Mouse (Mus musculus): ENCODE data around the gene Ice2. TPM values are rescaled to one million over a fixed set of nuclear protein-coding genes. Genes with fewer than 3 reads are reported as not detected.

The Ice2 gene
- total RNA-seq, 2 experiments from 2014 or later, result 15.0 to 16.1 TPM

GRCm38 (mm10) chr9:69398453-69398850 lies 746 bp downstream of the Ice2 start:
- no peak for DNase-seq (ENCODE audit: low spot score in 2 of 2)

- DNase-seq (ENCODE audit: low spot score in 2 of 2), result no peak
Observed at GRCm38 (mm10) chr9:69404671-69405070, 7.0 kb downstream of the Ice2 start.

DNA sequence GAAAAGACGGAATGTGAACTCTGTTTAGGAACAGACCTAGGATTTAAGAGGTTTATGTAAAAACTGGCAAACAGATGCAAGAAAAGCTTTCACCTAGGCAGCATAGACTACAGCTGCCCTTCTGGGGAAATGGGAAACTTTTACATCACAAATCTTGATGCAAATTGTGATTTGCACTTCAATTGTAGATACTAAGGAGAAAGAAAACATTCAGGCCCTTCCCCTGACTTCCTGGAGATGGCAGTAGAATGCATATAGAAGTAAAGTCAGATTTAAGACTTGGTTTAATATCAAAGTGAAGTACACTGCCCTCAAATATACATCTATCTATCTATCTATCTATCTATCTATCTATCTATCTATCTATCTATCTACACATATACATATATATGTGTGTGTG lies 21.8 kb downstream of the Ice2 start:
- no peak for DNase-seq (ENCODE audit: low spot score in 2 of 2)

GRCm38 (mm10) chr9:69430531-69430930 lies 32.8 kb downstream of the Ice2 start:
- no peak for DNase-seq (ENCODE audit: low spot score in 2 of 2)

- DNase-seq (ENCODE audit: low spot score in 2 of 2), result no peak
Observed at GRCm38 (mm10) chr9:69431863-69432555, 34.3 kb downstream of the Ice2 start.

DNA sequence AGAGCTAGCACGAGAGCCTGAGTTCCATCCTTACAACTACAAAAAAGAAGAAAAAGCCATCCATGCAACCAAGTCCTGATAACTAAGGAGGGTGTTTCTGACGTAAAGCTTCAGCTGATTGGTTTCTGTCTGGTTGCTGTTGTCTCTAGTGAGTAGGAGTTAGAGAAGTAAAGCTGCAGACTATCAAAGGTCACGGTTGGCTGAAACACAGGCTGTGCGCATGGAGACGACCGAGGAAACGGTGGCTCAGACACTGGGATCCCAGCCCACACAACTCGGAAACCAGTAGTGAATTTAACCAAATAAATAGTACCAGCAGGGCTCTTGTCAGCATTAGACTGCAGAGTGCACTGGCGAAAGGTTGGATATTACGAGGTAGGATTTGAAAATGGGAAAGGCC lies 37.5 kb downstream of the Ice2 start:
- DNase-seq (ENCODE audit: low spot score in 2 of 2), result no peak

DNA sequence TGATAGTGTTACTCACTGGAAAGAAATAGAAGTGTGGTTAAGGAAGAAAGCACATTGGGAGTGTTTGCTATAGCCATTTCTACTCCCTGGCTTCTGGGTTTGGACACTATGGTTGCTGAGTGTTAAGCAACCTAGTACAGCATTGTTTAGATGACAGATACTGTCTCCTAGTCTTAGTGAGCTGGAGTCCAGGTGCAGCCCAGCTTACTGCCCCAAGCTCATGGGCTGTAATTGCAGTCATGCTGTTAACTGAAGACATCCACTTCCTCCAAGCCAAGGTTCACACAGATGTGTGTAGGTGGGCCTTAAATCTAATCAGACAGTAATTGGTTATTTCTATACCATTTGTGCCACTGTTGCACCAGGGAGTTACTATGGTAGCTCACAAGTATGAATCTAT lies 38.0 kb downstream of the Ice2 start:
- no peak for DNase-seq (ENCODE audit: low spot score in 2 of 2)

DNA sequence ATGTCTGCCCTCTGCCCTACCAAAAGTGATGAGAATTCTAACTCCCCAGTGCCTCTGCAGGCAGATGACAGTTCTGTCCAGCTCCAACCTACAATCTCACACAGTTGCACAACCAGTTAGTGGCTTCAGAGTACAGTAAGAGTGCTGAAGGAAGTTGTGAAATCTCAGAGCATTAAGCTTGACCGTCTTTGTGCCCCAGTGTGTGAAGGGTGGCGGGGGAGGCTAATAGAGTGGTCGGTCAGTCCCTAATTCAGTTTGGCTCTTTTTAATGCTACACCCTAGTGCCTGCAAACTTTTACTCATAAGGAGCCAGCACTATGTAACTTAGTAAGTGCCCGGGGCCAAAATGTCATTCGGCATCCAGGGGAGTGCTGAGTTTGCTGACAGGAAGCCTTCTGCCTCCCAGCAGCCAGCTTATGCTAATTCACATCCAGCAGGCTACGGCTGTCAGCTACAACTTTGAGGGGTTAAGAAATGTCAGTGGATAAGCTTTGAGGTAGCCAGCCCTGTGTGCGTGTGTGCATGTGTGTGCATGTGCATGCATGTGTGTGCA lies 42.2 kb downstream of the Ice2 start:
- no peak for DNase-seq (ENCODE audit: low spot score in 2 of 2)

DNA sequence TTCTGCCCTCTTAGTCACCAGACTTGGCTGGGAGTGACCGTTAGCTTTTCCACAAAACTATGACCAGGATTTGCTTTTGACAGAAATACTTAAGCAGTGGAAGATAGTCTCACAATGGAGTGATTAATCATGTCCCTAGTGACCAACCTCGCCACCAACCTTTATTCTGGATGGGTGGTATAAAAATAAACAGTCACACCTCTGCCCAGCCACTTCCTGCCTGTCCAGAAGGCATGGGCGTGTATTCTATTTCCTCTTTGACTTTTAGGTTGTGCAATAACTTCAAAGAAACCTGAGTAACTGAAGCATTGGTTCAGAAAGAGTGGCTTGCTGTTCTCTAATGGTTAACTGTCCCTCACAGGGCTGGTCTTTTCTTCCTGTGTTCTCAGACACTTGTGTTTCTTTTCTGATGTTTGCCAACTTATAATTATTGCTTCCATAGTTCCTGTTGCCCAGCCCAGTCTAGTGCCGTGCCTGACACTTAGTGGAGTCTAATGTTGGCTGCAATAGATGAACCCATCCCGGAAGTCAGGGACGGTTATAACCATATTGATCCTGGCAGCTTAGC lies 44.8 kb downstream of the Ice2 start:
- no peak for DNase-seq (ENCODE audit: low spot score in 2 of 2)

- DNase-seq (ENCODE audit: low spot score in 2 of 2), result no peak
Observed at GRCm38 (mm10) chr9:69443203-69443602, 45.5 kb downstream of the Ice2 start.

DNA sequence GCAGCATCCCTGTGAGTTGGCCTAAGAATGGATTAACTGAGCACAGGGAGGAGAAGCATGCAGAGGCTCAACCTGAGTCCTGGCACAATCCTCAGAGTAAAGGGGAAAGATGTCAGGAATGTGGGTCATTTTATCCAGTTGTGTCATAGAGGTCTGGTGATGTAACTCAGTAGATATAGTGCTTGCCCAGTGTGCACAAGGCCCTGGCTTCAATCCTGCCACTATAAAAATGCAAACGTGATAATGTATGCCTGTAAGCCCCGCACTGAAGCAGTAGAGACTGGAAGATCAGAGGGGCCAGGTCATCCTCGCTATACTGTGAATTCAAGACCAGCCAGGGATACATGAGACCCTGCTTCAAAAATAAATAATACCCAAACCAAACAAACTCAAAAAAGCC lies 51.1 kb downstream of the Ice2 start:
- DNase-seq (ENCODE audit: low spot score in 2 of 2), result peak in 1 of 2 experiments; percentile 20

DNA sequence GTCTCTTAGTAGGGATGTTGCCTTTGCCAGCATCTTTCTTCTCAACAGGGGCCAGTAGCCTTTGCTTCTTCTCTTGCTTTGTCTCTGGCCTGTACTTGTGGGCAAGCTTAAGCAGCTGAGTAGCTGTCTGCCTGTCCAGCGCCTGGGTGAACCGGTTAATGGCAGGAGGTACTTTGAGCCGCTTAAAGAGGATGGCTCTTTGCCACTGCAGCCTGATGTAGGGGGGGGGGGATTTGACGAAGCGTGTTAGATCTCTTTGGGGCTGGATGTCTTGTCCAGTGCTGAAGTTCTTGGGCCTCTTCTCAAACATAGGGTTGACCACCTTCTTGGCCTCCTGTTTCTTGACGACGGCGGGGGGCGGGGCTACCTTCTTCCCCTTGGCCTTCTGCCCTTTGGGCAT lies 52.9 kb downstream of the Ice2 start:
- no peak for DNase-seq (ENCODE audit: low spot score in 2 of 2)

DNA sequence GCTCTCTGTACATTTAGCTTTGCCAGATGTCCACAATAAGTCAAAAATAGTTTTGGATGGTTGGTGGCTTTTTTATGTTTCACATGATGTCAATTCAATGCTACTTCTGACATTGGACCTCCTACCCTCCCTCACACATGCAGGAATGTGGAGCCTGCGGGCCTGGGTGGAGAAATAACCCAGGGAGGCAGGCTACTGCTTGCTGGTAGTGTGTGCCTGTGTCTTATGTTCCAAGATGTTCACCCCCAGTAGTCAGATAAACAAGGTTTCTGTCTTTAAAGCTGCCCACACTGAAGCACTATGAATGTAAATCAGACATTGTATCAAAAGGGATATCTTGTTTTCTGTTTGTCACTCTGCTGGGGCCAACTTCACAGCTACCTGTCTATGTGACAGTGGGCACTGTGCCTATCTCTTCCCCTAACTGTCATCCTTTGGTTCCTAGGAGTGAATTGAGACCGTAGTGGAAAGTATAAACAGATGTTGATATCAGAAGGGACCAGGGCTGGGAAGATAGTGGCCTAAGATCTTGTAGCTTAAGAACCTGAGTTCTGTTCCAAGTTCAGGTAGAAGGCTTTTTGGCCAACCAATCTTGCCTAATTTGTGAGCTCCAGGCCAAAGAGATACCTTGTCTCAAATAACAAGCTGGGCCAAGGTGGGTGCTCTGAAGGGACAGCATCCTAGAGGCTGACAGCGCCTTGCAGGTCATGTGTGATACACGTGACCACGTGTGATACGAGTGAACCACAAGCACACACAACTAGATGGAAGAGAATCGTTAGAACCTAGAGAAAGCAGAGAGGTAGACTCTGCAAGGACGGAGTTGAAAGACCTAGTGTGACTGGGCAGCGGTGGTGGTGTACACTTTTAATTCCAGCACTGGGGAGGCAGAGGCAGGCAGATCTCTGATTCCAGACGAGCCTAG lies 54.4 kb downstream of the Ice2 start:
- DNase-seq (ENCODE audit: low spot score in 2 of 2), result no peak

DNA sequence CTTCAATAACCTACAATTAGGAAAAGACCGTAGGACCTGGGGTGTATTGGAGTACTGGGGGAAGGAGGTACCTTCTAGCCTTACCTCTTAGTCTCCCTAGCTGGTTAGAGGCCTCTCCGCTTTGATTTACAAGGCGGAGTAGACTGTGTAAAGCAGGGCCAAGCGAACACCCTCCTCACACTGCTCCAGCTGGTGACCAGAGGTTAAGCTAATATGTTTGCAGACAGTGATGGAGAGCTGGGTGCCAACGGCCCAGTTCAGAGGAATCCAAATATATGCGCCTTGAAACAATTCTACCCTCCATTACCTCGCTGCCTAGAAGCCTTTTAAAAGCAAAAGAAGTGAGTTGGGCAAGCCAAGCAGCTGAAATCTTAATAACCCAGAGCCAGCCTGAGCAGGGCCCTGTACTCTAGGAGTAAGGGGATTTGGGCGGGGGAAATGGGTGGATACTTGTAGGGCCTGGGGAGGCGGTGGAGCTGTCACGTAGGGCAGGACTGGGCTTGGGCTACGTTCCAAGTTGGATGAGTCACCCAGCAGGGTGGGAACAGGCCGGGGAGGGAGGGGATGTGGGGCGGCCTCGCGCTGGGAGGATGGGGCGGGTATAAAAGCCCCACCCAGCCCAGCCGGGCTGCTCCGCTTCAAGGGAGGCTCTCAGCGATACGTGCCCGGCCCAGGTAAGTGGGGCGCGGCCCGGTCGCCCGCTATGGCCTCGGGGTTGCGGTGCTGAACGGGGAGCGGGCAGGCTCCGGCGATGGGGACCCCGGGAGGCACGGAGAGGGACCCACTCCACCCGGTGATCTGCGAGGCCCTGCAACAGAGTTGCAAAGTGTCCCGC lies 55.6 kb downstream of the Ice2 start, which contains the start of gene Anxa2:
TSS of gene Anxa2 (plus strand) at position 555 of the 835 bp plus-strand sequence.
- peak; percentile 94 to 97 for DNase-seq (ENCODE audit: low spot score in 2 of 2)

GRCm38 (mm10) chr9:69453901-69454666 lies 56.4 kb downstream of the Ice2 start:
- DNase-seq (ENCODE audit: low spot score in 2 of 2), result peak in 1 of 2 experiments; percentile 57

- DNase-seq (ENCODE audit: low spot score in 2 of 2), result no peak
Observed at GRCm38 (mm10) chr9:69454691-69455090, 57.0 kb downstream of the Ice2 start.

GRCm38 (mm10) chr9:69455391-69455790 lies 57.7 kb downstream of the Ice2 start:
- no peak for DNase-seq (ENCODE audit: low spot score in 2 of 2)

DNA sequence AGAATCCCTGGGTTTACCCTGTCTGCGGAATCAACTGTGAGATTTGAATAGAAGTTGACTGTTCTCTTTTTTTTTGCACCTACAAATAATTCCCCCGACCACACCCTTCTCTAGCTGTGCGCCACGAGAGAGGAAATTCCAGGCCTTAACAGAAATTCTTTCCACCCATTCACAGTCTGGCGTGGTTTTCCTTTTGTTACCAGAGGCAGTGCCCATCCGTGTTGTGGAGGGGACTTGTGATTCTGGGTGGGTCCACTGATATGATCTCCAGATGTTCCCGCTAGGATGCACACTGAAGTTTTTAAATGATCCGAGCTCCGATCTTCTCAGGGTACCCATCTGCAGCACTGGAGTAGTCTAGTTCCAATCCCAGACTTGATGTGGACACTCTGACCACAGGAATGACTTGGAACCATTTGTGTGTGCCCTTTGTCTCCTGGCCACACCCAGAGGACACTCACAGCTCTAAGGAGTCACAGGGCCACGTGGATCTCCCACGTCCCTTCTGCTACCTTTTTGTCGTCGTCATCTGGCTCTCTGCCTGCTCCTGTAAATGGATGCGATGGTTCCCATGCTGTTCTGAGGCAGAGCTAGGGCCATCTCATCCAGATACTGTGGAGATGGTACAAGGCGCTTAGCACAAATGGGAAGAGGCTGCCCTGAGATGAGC lies 58.8 kb downstream of the Ice2 start:
- no peak for DNase-seq (ENCODE audit: low spot score in 2 of 2)

GRCm38 (mm10) chr9:69457143-69457542 lies 59.4 kb downstream of the Ice2 start:
- DNase-seq (ENCODE audit: low spot score in 2 of 2), result no peak

Data from adrenal gland, adult 18-20 months (tissue).